Mouse (Mus musculus) Patski (cell line): ENCODE results near the gene Hcrtr1. TPM values are rescaled to one million over a fixed set of nuclear protein-coding genes. Genes with fewer than 3 reads are reported as not detected.

ENCODE experiments used
- ATAC-seq: fragments of 100-300 bp; one replicate; pipeline ENCODE4 v1.8.0; 2021
- CTCF ChIA-PET: fragments of 350-600 bp; sonication (Branson Sonifier 250); formaldehyde crosslinking; loops from one replicate; lab custom pipeline; 2022; ENCODE audit warnings: inconsistent platforms; lab: Charles Lee
- POLR2A ChIA-PET: fragments of 350-600 bp; sonication (Branson Sonifier 250); formaldehyde crosslinking; loops from one replicate; lab custom pipeline; 2022; ENCODE audit warnings: antibody characterized with exemption, inconsistent platforms; lab: Charles Lee
- DNase-seq: peaks from one replicate; pipeline ENCODE4 v3.0.0-alpha.2; 2011; ENCODE audit warnings: low read depth, low spot score
- H3K27me3 ChIP-seq: fragments of 371-371 bp; one replicate; pipeline ENCODE4 v1.5.1; 2021
- CTCF ChIP-seq: fragments of 100-300 bp; IDR thresholded peaks from one replicate; pipeline ENCODE4 v1.5.1; 2021
- in situ Hi-C: fragments of 300-500 bp; cut with MboI; formaldehyde crosslinking; loops from 3 replicates; pipeline ENCODE4 v1.11.1; 2018; ENCODE audit warnings: low pct_unique_long_range_greater_than_20kb, mixed read lengths
- polyA plus RNA-seq: library from polyadenylated mRNA; unstranded; gene quantifications from one replicate; pipeline ENCODE4 v1.2.3, GENCODE M21; 2021

The Hcrtr1 gene
- polyA plus RNA-seq, 1 experiment from 2014 or later: 0.23 TPM

DNA sequence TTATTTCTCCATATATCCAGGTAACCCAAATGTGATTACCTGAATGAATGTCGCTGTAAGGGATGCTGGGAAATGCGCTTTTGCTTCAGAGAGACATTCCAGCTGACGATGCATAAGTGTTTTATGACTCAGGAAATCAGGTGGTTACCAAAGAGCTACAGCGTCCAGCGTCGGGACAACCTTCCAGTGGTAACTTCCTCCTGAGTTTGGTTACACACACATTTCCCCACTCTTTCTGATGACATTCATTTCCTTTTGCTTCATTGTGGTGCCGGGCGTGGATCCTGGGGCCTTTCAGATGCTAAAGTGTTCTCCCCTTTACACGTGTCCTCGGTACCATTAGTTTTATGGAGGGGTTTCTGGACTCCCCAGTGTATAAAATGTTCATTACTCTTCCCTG is 9.2 kb upstream of the Hcrtr1 start:
- ATAC-seq (no peak), DNase-seq (no peak)
- in situ Hi-C loops: no loop called here
- no peaks in the 10 kb centered on the region for H3K27me3 ChIP-seq
- CTCF ChIA-PET: no interaction called here
- TF ChIP-seq CTCF: no peak
- POLR2A ChIA-PET: interaction anchor here (1.1 kb wide), 1 partner anchor 35 kb away, joined by 3 read pairs; no protein-coding TSS in a partner anchor

GRCm38 (mm10) chr4:130141786-130142185 is 2.6 kb upstream of the Hcrtr1 start:
- DNase-seq (no peak), ATAC-seq (no peak)
- in situ Hi-C loops: no loop called here
- no peaks in the 10 kb centered on the region for H3K27me3 ChIP-seq
- POLR2A ChIA-PET: interaction anchor here (1.3 kb wide), 1 partner anchor 16 kb away, joined by 3 read pairs; no protein-coding TSS in a partner anchor
- no peak for TF ChIP-seq CTCF
- CTCF ChIA-PET: interaction anchor here (1.0 kb wide), 1 partner anchor 45 kb away, joined by 3 read pairs; no protein-coding TSS in a partner anchor

DNA sequence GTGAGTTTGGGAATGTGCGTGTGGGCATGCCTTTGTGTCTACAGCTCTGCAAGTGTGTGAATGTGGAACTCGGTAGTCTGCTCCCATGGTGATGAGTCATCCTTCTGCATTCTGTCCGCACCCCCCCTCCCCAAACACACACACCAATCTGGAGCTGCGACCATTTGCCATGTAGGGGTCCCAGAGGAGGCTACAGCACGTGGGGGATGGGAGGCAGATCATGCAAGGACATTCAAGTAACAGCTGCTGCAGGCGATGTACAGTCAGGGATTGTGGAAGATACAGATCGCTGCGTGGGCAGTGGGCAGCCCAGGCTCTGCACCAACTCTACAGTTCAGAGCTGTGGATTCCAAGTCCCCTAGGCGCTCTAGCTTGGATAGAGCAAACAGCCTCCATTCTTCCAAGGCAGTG is 1.8 kb upstream of the Hcrtr1 start:
- ATAC-seq: no peak
- ChIA-PET CTCF (interaction anchor here (1.0 kb wide), 1 partner anchor 46 kb away, joined by 3 read pairs; no protein-coding TSS in a partner anchor), POLR2A (interaction anchor here (1.3 kb wide), 1 partner anchor 17 kb away, joined by 3 read pairs; no protein-coding TSS in a partner anchor)
- in situ Hi-C loops: no loop called here
- DNase-seq: no peak
- no peaks in the 10 kb centered on the region for H3K27me3 ChIP-seq
- TF ChIP-seq CTCF: no peak

DNA sequence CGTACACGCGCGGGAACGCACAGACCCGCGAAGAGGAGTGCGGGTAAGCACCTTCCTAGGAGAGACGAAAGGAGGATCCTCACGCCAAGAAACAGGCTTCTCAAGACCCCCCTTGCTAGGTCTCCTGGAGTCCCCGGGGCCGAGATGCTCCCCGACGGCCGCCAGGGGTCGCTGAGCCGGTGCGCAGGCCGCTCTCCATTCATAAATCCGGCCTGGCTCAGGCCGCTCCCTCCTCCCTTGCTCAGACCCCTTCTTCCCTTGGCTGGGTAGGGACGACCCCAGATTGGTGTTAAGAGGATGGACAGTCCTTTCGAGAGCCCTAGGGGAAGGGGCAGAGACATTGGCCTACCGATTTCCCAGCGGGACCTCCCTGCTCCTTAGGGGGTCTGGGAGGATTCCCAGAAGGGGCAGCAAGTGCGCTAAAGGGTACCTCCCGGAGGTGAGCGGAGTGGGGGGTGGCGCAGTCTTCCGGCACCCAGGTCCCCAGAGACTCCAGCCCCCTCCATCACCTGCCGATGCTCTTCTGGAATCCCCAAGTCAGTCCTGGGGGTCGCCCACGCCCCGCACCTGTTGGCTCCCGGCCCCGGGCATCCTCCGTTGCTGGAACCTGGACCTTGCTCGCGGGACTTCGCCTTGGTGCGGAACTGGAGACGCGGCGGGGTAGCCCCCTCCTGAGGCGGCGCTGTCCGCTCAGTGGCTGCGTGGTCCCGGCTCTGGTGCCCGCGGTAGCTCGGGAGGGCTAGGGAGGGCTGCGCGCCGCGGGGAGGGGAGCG is 532 bp downstream of the Hcrtr1 start:
- H3K27me3 ChIP-seq: no peaks in the 10 kb centered on the region
- ATAC-seq (no peak), DNase-seq (no peak)
- no peak for TF ChIP-seq CTCF
- in situ Hi-C loops: loop anchor here (5.0 kb wide), 1 partner anchor 49 kb away; no protein-coding TSS in a partner anchor
- CTCF ChIA-PET: interaction anchor here (1.0 kb wide), 2 partner anchors 13 to 24 kb away, joined by 3 read pairs; no protein-coding TSS in a partner anchor
- POLR2A ChIA-PET: interaction anchor here (0.6 kb wide), 1 partner anchor 34 kb away, joined by 3 read pairs; no protein-coding TSS in a partner anchor

DNA sequence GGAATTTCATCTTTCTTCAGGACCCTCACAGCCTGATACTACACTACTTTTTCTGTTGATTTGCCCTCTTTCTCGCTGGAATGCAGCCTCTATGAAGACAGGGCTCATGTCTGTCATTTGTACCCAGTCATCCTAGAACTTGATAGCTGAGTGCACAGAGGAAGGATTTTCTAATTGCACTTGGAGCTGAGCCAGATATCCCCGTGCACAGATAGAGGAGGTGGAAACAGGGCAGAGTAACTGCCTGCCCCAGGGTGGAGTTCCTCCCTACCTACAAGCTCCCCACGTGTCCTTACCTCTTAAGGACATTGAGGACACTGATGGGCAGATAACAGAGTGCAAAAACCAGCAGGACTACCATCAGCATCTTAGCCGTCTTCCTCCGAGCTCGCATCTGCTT is 5.8 kb downstream of the Hcrtr1 start:
- in situ Hi-C loops: no loop called here
- ChIA-PET POLR2A (no interaction called here), CTCF (interaction anchor here (1.5 to 1.6 kb wide), 3 partner anchors 13 to 56 kb away, joined by 4 to 6 read pairs (median 5); partner anchors contain the start of gene Tinagl1)
- ATAC-seq (no peak), DNase-seq (no peak)
- H3K27me3 ChIP-seq: no peaks in the 10 kb centered on the region
- TF ChIP-seq CTCF: no peak

- TF ChIP-seq CTCF: no peak
- ATAC-seq (no peak), DNase-seq (no peak)
- in situ Hi-C loops: no loop called here
- ChIA-PET CTCF (interaction anchor here (1.0 kb wide), 1 partner anchor 16 kb away, joined by 3 read pairs; no protein-coding TSS in a partner anchor), POLR2A (no interaction called here)
- H3K27me3 ChIP-seq: no peaks in the 10 kb centered on the region
These were observed 7.6 kb downstream of the Hcrtr1 start for GRCm38 (mm10) chr4:130131448-130132105.

- no peaks in the 10 kb centered on the region for H3K27me3 ChIP-seq
- ATAC-seq (no peak), DNase-seq (no peak)
- POLR2A ChIA-PET: interaction anchor here (0.7 to 1.1 kb wide), 2 partner anchors 19 to 42 kb away, joined by 3 read pairs; no protein-coding TSS in a partner anchor
- in situ Hi-C loops: no loop called here
- no peak for TF ChIP-seq CTCF
- CTCF ChIA-PET: interaction anchor here (0.8 to 1.0 kb wide), 2 partner anchors 15 to 19 kb away, joined by 3 read pairs; no protein-coding TSS in a partner anchor
These were observed 8.4 kb downstream of the Hcrtr1 start for GRCm38 (mm10) chr4:130130641-130131350.

DNA sequence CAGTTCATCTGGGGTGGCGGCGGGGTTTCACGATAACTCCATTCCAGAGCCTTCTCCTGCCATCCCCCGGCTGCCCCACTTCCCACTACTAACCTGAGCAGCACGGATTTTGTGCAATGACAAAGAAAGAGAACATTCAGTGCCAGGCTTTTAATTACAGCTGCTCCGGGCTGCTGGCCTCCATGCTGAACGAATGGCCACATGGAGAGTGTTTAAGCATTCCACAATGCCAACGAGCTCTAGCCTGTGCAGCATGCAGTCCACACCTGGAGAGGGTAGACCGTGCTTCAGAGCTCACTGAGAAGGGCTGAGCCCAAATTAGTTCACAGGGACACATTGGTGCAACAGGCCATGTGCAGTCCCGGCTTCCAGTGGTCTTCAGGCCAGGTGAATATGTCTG is 9.1 kb downstream of the Hcrtr1 start:
- TF ChIP-seq CTCF: no peak
- ChIA-PET CTCF (interaction anchor here (0.8 kb wide), 1 partner anchor 18 kb away, joined by 3 read pairs; no protein-coding TSS in a partner anchor), POLR2A (interaction anchor here (0.7 to 1.1 kb wide), 2 partner anchors 18 to 41 kb away, joined by 3 read pairs; no protein-coding TSS in a partner anchor)
- DNase-seq (no peak), ATAC-seq (peak; percentile 53)
- in situ Hi-C loops: no loop called here
- no peaks in the 10 kb centered on the region for H3K27me3 ChIP-seq

GRCm38 (mm10) chr4:130128907-130129306 is 10.3 kb downstream of the Hcrtr1 start:
- in situ Hi-C loops: no loop called here
- TF ChIP-seq CTCF: no peak
- ChIA-PET POLR2A (interaction anchor here (1.0 to 1.2 kb wide), 2 partner anchors 14 to 24 kb away, joined by 3 read pairs; no protein-coding TSS in a partner anchor), CTCF (interaction anchor here (1.2 kb wide), 1 partner anchor 17 kb away, joined by 3 read pairs; no protein-coding TSS in a partner anchor)
- DNase-seq: no peak
- ATAC-seq: no peak
- H3K27me3 ChIP-seq: no peaks in the 10 kb centered on the region
